Mouse (Mus musculus): ENCODE measurements at regions not wholly inside any gene's neighbourhood (a gene's known extent, or its start where the extent isn't known, plus 50 kb on each side); places are given as distances from the start of the nearest gene placed in this dataset.
A peak's percentile ranks its signal among the peaks of the same experiment; 100 is the strongest.

- Histone ChIP-seq H3K4me2 (ENCODE audit: low read depth, low read length) (no peak overlapping the region), H3K27ac (replicated peaks; ENCODE audit: low read depth, low read length) (no peak overlapping the region), H3K9ac (ENCODE audit: low read depth, low read length) (no peak overlapping the region), H3K4me1 (ENCODE audit: control insufficient read depth, insufficient read depth, low read length) (peaks cover 16% of the 10 kb centered on the region), H3K36me3 (ENCODE audit: control insufficient read depth, insufficient read depth, low read length) (no peaks in the 10 kb centered on the region), H3K9me3 (ENCODE audit: control insufficient read depth, low read length) (no peaks in the 10 kb centered on the region), H3K27me3 (replicated peaks; ENCODE audit: control insufficient read depth, insufficient read depth, low read length) (no peaks in the 10 kb centered on the region), H3K4me3 (ENCODE audit: low read depth, low read length) (no peak overlapping the region)
- WGBS, result 74% methylated on average over 7 of the region's 7 CpGs
- DNase-seq (ENCODE audit: low spot score), result no peak
- no peak for ATAC-seq (ENCODE audit: low read depth)
Observed at GRCm38 (mm10) chr8:8997621-8998020, 307.3 kb upstream of the Arglu1 start.

GRCm38 (mm10) chr8:8994596-8995189 lies 304.4 kb upstream of the Arglu1 start:
- Histone ChIP-seq H3K4me3 (ENCODE audit: low read depth, low read length) (peak overlapping the region; percentile 36), H3K27ac (replicated peaks; ENCODE audit: low read depth, low read length) (peak overlapping the region; percentile 44; the same call in 1 of the 2 replicates), H3K4me2 (ENCODE audit: low read depth, low read length) (peak overlapping the region; percentile 61), H3K36me3 (ENCODE audit: control insufficient read depth, insufficient read depth, low read length) (no peaks in the 10 kb centered on the region), H3K4me1 (ENCODE audit: control insufficient read depth, insufficient read depth, low read length) (peaks cover 31% of the 10 kb centered on the region), H3K9ac (ENCODE audit: low read depth, low read length) (peak overlapping the region; percentile 59), H3K9me3 (ENCODE audit: control insufficient read depth, low read length) (no peaks in the 10 kb centered on the region), H3K27me3 (replicated peaks; ENCODE audit: control insufficient read depth, insufficient read depth, low read length) (no peaks in the 10 kb centered on the region)
- peak; percentile 69; the same call in 1 of the 2 replicates for ATAC-seq (ENCODE audit: low read depth)
- DNase-seq (ENCODE audit: low spot score), result peak; percentile 57
- 3% methylated on average over 17 of the region's 17 CpGs for WGBS

- H3K9ac ChIP-seq (ENCODE audit: low read depth, low read length), result no peak overlapping the region
- no peak for ATAC-seq (ENCODE audit: low read depth)
- DNase-seq (ENCODE audit: low spot score), result peak; percentile 55
- H3K4me2 ChIP-seq (ENCODE audit: low read depth, low read length), result peak overlapping the region; percentile 14; the same call in 1 of the 2 replicates
- peaks cover 31% of the 10 kb centered on the region for H3K4me1 ChIP-seq (ENCODE audit: control insufficient read depth, insufficient read depth, low read length)
- WGBS, result 21% methylated on average over 7 of the region's 7 CpGs
- peak overlapping the region; percentile 44 for H3K27ac ChIP-seq (replicated peaks; ENCODE audit: low read depth, low read length)
- no peak overlapping the region; the same call in 1 of the 2 replicates for H3K4me3 ChIP-seq (ENCODE audit: low read depth, low read length)
- H3K36me3 ChIP-seq (ENCODE audit: control insufficient read depth, insufficient read depth, low read length), result no peaks in the 10 kb centered on the region
- H3K27me3 ChIP-seq (replicated peaks; ENCODE audit: control insufficient read depth, insufficient read depth, low read length), result no peaks in the 10 kb centered on the region
- H3K9me3 ChIP-seq (ENCODE audit: control insufficient read depth, low read length), result no peaks in the 10 kb centered on the region
Observed at GRCm38 (mm10) chr8:8994008-8994407, 303.7 kb upstream of the Arglu1 start.

GRCm38 (mm10) chr8:8992461-8993032 lies 302.2 kb upstream of the Arglu1 start:
- Histone ChIP-seq H3K4me2 (ENCODE audit: low read depth, low read length) (peak overlapping the region; percentile 40), H3K9ac (ENCODE audit: low read depth, low read length) (peak overlapping the region; percentile 43; the same call in 1 of the 2 replicates), H3K9me3 (ENCODE audit: control insufficient read depth, low read length) (no peaks in the 10 kb centered on the region), H3K36me3 (ENCODE audit: control insufficient read depth, insufficient read depth, low read length) (no peaks in the 10 kb centered on the region), H3K27me3 (replicated peaks; ENCODE audit: control insufficient read depth, insufficient read depth, low read length) (no peaks in the 10 kb centered on the region), H3K4me3 (ENCODE audit: low read depth, low read length) (peak overlapping the region; percentile 11; the same call in 1 of the 2 replicates), H3K27ac (replicated peaks; ENCODE audit: low read depth, low read length) (peak overlapping the region; percentile 63), H3K4me1 (ENCODE audit: control insufficient read depth, insufficient read depth, low read length) (peaks cover 31% of the 10 kb centered on the region)
- ATAC-seq (ENCODE audit: low read depth) (peak; percentile 31; the same call in 1 of the 2 replicates), DNase-seq (ENCODE audit: low spot score) (peak; percentile 91)
- WGBS, result 13% methylated on average over 11 of the region's 11 CpGs

- Histone ChIP-seq H3K27me3 (replicated peaks; ENCODE audit: control insufficient read depth, insufficient read depth, low read length) (no peaks in the 10 kb centered on the region), H3K4me2 (ENCODE audit: low read depth, low read length) (no peak overlapping the region), H3K4me3 (ENCODE audit: low read depth, low read length) (no peak overlapping the region), H3K4me1 (ENCODE audit: control insufficient read depth, insufficient read depth, low read length) (peaks cover 31% of the 10 kb centered on the region), H3K9ac (ENCODE audit: low read depth, low read length) (no peak overlapping the region), H3K36me3 (ENCODE audit: control insufficient read depth, insufficient read depth, low read length) (no peaks in the 10 kb centered on the region), H3K9me3 (ENCODE audit: control insufficient read depth, low read length) (no peaks in the 10 kb centered on the region), H3K27ac (replicated peaks; ENCODE audit: low read depth, low read length) (no peak overlapping the region)
- WGBS, result 56% methylated on average over 8 of the region's 8 CpGs
- ATAC-seq (ENCODE audit: low read depth) (no peak), DNase-seq (ENCODE audit: low spot score) (no peak)
Observed at GRCm38 (mm10) chr8:8991026-8991425, 300.7 kb upstream of the Arglu1 start.

- 34% methylated on average over 9 of the region's 9 CpGs for WGBS
- no peak overlapping the region for H3K9ac ChIP-seq (ENCODE audit: low read depth, low read length)
- ATAC-seq (ENCODE audit: low read depth), result no peak
Observed at GRCm38 (mm10) chr8:8986068-8986467, 295.7 kb upstream of the Arglu1 start.

GRCm38 (mm10) chr8:8985395-8985794 lies 295.1 kb upstream of the Arglu1 start:
- WGBS, result 84% methylated on average over 13 of the region's 13 CpGs
- Histone ChIP-seq H3K4me1 (ENCODE audit: control insufficient read depth, insufficient read depth, low read length) (peaks cover 24% of the 10 kb centered on the region; the same call in 1 of the 2 replicates), H3K36me3 (ENCODE audit: control insufficient read depth, insufficient read depth, low read length) (no peaks in the 10 kb centered on the region), H3K9me3 (ENCODE audit: control insufficient read depth, low read length) (no peaks in the 10 kb centered on the region), H3K4me3 (ENCODE audit: low read depth, low read length) (no peak overlapping the region), H3K9ac (ENCODE audit: low read depth, low read length) (no peak overlapping the region), H3K4me2 (ENCODE audit: low read depth, low read length) (no peak overlapping the region), H3K27me3 (replicated peaks; ENCODE audit: control insufficient read depth, insufficient read depth, low read length) (no peaks in the 10 kb centered on the region), H3K27ac (replicated peaks; ENCODE audit: low read depth, low read length) (no peak overlapping the region)
- no peak for DNase-seq (ENCODE audit: low spot score)
- no peak for ATAC-seq (ENCODE audit: low read depth)

More at GRCm38 (mm10) chr8:8986068-8986467, 295.7 kb upstream of the Arglu1 start:
- H3K27ac ChIP-seq (replicated peaks; ENCODE audit: low read depth, low read length), result no peak overlapping the region
- H3K27me3 ChIP-seq (replicated peaks; ENCODE audit: control insufficient read depth, insufficient read depth, low read length), result no peaks in the 10 kb centered on the region
- no peaks in the 10 kb centered on the region for H3K9me3 ChIP-seq (ENCODE audit: control insufficient read depth, low read length)
- H3K4me2 ChIP-seq (ENCODE audit: low read depth, low read length), result no peak overlapping the region
- H3K4me1 ChIP-seq (ENCODE audit: control insufficient read depth, insufficient read depth, low read length), result peaks cover 30% of the 10 kb centered on the region
- no peak overlapping the region for H3K4me3 ChIP-seq (ENCODE audit: low read depth, low read length)
- no peaks in the 10 kb centered on the region for H3K36me3 ChIP-seq (ENCODE audit: control insufficient read depth, insufficient read depth, low read length)
- DNase-seq (ENCODE audit: low spot score), result no peak

GRCm38 (mm10) chr8:8984829-8985251 lies 294.5 kb upstream of the Arglu1 start:
- peak overlapping the region; percentile 18; the same call in 1 of the 2 replicates for H3K4me2 ChIP-seq (ENCODE audit: low read depth, low read length)
- no peak for DNase-seq (ENCODE audit: low spot score)
- WGBS, result 24% methylated on average over 11 of the region's 11 CpGs

More at GRCm38 (mm10) chr8:8984829-8985251, 294.5 kb upstream of the Arglu1 start:
- Histone ChIP-seq H3K9me3 (ENCODE audit: control insufficient read depth, low read length) (no peaks in the 10 kb centered on the region), H3K9ac (ENCODE audit: low read depth, low read length) (no peak overlapping the region), H3K4me3 (ENCODE audit: low read depth, low read length) (no peak overlapping the region), H3K4me1 (ENCODE audit: control insufficient read depth, insufficient read depth, low read length) (peaks cover 24% of the 10 kb centered on the region; the same call in 1 of the 2 replicates), H3K27me3 (replicated peaks; ENCODE audit: control insufficient read depth, insufficient read depth, low read length) (no peaks in the 10 kb centered on the region), H3K27ac (replicated peaks; ENCODE audit: low read depth, low read length) (no peak overlapping the region), H3K36me3 (ENCODE audit: control insufficient read depth, insufficient read depth, low read length) (no peaks in the 10 kb centered on the region)
- no peak for ATAC-seq (ENCODE audit: low read depth)

Data from embryonic facial prominence, embryonic 14.5 days (tissue).